Mouse (Mus musculus) G1E (cell line): ENCODE results near the gene Lamp1.

ENCODE experiments used
- CTCF ChIP-seq: IDR thresholded peaks from 2 replicates; pipeline ENCODE4 v1.5.1; 2012; ENCODE audit warnings: low read depth, low read length, inconsistent platforms, mixed read lengths
- GATA1 ChIP-seq: IDR thresholded peaks from 2 replicates; pipeline ENCODE4 v1.6.1; 2012; ENCODE audit warnings: borderline replicate concordance, low read length, inconsistent platforms, mixed read lengths
- GATA2 ChIP-seq: IDR thresholded peaks from 2 replicates; pipeline ENCODE4 v1.6.1; 2012; ENCODE audit warnings: low read depth, low read length, inconsistent platforms, borderline replicate concordance
- POLR2AphosphoS5 ChIP-seq: IDR thresholded peaks from 2 replicates; pipeline ENCODE4 v1.6.1; 2012; ENCODE audit warnings: low read depth, low read length, inconsistent platforms; ENCODE audit not compliant: insufficient replicate concordance
- TAL1 ChIP-seq: conservative IDR thresholded peaks from 2 replicates; pipeline ENCODE4 v1.6.1; 2012; ENCODE audit warnings: low read depth, low read length, inconsistent platforms, mixed read lengths

GRCm38 (mm10) chr8:13139641-13140182 lies 19.2 kb upstream of the Lamp1 start:
- no peak for TF ChIP-seq CTCF
- no peak for TF ChIP-seq GATA2
- no peak for TF ChIP-seq GATA1
- TF ChIP-seq TAL1, result no peak
- TF ChIP-seq POLR2AphosphoS5, result no peak
